Mouse (Mus musculus): ENCODE results near the gene Fopnl.
A peak's percentile ranks its signal among the peaks of the same experiment; 100 is the strongest.

Fopnl gene

GRCm38 (mm10) chr16:14306451-14306850 is 10.8 kb downstream of the Fopnl start:
- no peak for DNase-seq

- DNase-seq, result no peak
Observed at GRCm38 (mm10) chr16:14304791-14305190, 12.4 kb downstream of the Fopnl start.

DNA sequence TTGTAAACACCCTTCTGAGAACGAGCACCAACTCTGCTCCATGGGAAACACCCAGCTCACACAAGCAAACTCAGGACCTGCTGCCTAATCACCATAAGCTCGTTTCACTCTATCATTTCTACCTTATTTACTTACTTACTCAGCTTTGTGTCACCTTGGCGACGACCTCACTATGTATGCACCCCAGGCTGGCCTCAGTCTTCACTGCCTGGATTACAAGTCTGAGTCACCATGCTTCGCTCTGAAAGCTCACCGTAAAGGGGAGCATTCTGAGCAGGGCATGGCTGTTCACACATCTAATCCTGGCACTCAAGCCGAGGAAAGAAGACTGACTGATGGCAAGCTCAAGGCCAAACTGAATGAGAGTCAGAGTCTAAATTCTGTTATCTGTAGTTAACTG is 13.5 kb downstream of the Fopnl start:
- DNase-seq, result no peak

DNA sequence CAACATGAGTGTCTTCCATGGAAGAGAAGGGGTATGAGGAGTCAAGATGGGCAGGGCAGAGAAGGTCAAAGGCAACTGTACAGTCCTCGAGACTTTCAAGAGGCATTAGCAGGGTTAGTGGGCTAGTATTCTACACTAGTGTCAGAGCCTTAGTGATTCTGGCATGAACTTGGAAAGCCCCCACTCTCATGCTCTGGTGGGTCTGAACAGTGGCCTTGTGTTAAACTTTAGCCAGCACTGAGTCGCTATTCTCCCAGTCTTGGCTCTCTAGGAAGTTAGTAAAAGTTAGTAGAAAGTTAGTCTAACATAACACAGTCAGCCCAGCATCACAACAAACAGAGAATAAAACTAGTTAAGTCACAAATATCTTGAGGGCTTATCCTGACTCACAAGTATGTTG is 14.1 kb downstream of the Fopnl start:
- no peak for DNase-seq

GRCm38 (mm10) chr16:14298461-14298860 is 18.7 kb downstream of the Fopnl start:
- DNase-seq, result no peak

DNA sequence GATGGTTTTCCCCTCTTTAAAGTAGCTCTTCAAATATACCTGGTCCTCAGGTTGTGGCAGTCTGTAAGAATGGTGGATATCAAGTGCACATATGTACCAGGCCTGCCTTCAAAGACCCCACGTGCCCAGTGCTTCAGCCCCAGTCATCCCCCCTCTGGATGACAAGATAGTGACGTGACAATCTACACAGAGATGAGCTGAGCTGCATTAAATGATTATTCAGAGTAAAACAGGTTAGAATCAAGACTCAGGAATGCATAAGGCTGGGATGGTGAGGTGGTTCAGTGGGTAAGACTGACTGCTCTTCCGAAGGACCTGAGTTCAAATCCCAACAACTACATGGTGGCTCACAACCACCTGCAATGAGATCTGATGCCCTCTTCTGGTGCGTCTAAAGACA is 19.5 kb downstream of the Fopnl start:
- DNase-seq, result no peak

- DNase-seq, result no peak
Observed at GRCm38 (mm10) chr16:14297137-14297536, 20.1 kb downstream of the Fopnl start.

DNA sequence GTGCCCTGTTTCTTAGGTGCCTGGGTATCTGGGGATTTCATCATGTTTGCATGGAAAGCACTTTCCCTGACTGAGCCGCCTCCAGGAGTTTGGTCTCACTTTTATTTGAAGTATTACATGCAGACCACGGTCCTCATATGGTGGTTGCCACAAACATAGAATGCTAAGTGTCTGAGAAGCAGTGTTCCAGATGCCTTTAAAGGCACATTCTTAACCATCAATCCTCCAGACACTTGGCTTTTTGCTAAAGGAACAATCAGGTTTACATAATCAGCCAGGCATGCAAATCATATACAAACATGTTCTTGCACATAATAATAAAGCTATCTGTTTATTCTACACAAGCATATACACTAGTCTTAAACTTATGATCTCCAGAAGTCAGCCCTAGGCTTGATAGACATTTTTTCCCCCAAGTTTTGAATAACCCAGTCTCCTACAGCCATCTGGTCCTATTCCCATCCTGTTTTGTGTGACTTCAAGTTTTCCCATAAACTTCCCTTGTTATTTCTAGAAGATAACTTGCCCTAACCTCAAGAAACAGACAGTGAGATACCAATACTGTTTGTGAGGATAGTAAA is 20.6 kb downstream of the Fopnl start:
- no peak for DNase-seq

DNA sequence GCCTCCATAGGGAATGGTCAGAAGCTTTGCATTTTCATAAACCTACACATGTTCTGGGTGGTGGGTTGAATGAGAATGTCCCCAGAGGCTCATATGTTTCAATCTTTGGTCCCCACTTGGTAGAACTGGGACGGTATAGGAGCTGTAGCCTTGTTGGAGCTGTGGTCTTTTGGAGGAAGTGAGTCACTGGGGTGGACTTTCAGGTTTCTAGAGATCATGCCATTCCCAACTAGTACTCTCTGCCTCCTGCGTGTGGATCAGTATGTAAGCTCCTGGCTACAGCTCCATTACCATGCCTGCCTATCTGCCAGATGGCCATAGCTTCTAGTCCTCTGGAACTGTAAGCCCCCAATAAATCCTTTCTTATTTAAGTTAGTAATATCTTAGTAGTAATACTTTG is 21.9 kb downstream of the Fopnl start:
- DNase-seq, result no peak

DNA sequence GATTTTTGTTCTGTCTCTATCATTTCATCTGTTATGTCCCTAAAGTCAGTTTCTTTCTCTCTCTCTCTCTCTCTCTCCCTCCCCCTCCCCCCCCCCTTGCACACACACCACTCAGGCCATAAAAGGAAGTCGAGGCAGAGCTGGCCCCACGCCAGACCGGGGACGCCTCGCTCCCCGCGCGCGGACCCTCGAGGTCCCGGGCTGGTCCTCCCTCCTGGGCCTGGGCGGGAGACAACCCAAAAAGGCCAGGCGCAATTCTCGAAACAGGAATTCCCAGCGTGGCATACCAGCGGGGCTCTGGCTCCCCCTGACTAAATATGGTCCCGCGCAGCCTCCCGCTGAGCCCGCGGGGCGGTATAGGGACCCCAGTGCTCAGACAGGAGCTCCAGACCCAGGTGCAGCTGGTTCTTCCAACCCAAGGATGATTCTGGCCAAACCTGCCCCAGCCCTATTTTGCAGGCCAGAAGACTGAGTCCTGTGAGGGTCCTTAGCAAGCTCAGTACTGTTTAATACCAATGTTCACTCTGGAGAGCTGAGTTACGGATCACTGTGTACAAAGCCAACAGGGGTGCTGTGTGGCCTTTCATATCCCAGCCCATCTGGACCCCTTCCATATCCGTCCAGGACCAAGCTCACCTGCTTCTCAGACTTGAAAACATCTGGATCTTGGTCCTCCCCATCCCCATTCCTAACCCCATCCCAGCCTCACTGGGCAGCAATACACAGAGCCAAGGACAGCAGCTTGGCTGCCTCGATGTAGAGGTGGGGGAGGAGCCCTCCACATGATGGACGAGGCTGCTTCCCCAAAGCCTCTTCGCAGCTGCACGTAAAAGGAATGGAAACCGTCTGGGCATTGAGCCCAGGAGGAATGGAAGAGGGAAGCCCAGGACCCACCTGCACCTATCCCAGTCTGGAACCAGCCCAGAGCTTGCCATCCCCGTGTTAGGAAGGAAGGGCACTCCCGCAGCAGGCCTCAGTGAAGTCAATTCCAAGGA is 24.7 kb downstream of the Fopnl start:
- no peak for DNase-seq

GRCm38 (mm10) chr16:14291223-14291622 is 26.0 kb downstream of the Fopnl start, which contains the start of gene Myh11:
Myh11 (minus strand) TSS chr16:14291372.
- peak; percentile 13 to 35 for DNase-seq

- no peak for DNase-seq
Observed at GRCm38 (mm10) chr16:14272374-14272965, 44.7 kb downstream of the Fopnl start.

- no peak for DNase-seq
Observed at GRCm38 (mm10) chr16:14265203-14265920, 51.8 kb downstream of the Fopnl start.

GRCm38 (mm10) chr16:14264504-14264903 is 52.7 kb downstream of the Fopnl start:
- DNase-seq, result no peak

DNA sequence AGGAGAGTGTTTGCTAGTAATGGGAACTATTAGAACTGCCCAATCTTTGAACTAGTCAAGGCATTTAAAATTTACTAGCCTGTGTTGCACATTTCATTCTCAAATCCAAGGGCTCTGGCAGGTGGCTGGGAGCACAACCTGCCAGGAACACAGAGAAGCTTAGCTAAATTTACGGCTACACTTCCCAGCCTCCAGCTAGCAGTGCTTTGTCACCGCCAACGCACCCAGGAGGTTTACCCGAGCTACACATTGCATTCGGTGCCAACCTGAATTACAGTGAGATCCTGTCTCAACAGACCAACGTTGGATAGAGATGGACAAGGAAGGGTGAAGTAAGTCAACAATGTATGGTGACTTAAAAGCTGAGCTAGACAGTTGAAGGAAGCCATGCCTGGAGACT is 54.0 kb downstream of the Fopnl start:
- no peak for DNase-seq

- no peak for DNase-seq
Observed at GRCm38 (mm10) chr16:14262410-14262809, 54.8 kb downstream of the Fopnl start.

- peak in 1 of 2 experiments; percentile 11 for DNase-seq
Observed at GRCm38 (mm10) chr16:14258856-14259255, 58.3 kb downstream of the Fopnl start.

DNA sequence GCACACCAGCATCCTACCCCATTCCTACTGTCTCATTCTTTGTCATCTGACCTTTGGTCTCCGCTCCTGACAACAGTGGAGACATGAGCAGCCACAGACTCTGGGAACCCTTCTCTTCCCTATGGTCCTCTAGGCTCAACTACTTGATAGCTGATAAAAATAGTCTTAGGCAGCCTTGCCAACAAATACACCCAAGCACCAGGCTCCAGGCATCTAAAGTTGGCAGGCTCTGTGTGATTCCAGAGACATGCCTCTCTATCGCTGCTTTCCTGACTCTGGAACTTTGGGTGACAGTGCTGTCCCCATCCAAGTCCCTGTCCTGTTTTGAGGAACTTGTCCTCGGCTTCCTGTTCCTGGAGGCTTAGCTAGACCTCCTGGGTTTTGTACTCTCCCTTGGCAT is 63.6 kb downstream of the Fopnl start:
- no peak for DNase-seq

DNA sequence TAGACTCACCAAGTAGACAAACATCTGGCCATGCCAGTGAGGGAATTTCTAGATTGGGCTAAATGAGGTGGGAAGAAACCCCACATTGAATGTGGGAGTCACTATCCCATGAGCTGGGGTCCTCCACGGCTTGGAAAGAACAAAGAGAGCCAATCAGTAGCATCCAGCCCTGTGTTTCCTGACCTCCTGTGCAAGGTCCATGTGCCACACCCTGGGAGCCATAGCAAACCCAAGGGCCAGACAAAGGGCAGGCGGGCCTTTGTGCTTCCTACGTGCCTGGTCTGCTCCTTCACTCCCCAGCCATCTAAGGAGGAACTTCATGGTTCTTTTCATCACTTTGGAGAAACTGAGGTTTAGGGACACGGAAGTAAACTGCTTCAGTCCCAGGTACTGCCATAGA is 64.3 kb downstream of the Fopnl start:
- DNase-seq, result no peak

DNA sequence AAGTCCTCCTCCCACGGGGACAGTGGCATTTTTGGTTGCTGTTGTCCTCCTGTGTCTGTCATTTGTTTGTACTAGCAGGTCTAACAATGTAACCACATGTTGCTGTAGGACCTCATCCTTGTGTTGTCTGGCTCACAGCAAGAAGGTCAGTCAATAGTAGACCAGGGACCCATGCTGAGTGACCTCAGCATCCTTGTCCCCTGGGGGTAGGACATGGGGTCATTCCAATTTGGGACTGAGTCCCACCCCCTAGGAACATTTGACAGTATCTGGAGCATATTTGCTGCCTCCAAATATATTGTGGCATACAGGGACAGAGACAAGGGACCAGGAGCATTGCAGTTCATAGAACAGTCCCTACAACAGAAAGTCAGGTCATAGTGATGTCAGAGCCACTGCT is 67.3 kb downstream of the Fopnl start:
- no peak for DNase-seq
